Mouse (Mus musculus) MEL-GATA-1-ER (cell line): ENCODE results near the gene Mecr.

Experiments
- DNase-seq: peaks from one replicate; pipeline ENCODE4 v3.0.0-alpha.2; 2012; ENCODE audit warnings: low read depth; ENCODE audit errors: extremely low read depth

Gene Mecr

GRCm38 (mm10) chr4:131888564-131888963 lies 45.3 kb downstream of the Mecr start:
- DNase-seq, result no peak

- DNase-seq, result no peak
These were observed 47.4 kb downstream of the Mecr start for GRCm38 (mm10) chr4:131890692-131891091.

GRCm38 (mm10) chr4:131897109-131897508 lies 53.8 kb downstream of the Mecr start:
- no peak for DNase-seq

- DNase-seq, result no peak
These were observed 54.5 kb downstream of the Mecr start for GRCm38 (mm10) chr4:131897787-131898186.

GRCm38 (mm10) chr4:131898503-131899179 lies 55.4 kb downstream of the Mecr start:
- no peak for DNase-seq

- no peak for DNase-seq
These were observed 55.9 kb downstream of the Mecr start for GRCm38 (mm10) chr4:131899180-131899554.

- no peak for DNase-seq
These were observed 57.8 kb downstream of the Mecr start for GRCm38 (mm10) chr4:131901090-131901489.

- DNase-seq, result peak; percentile 22
These were observed 61.2 kb downstream of the Mecr start for GRCm38 (mm10) chr4:131904478-131904877.

- DNase-seq, result no peak
These were observed 63.2 kb downstream of the Mecr start for GRCm38 (mm10) chr4:131906423-131906822.

GRCm38 (mm10) chr4:131907912-131908311 lies 64.6 kb downstream of the Mecr start:
- DNase-seq, result no peak

- DNase-seq, result no peak
These were observed 67.1 kb downstream of the Mecr start for GRCm38 (mm10) chr4:131910237-131910994.

GRCm38 (mm10) chr4:131911521-131911920 lies 68.3 kb downstream of the Mecr start:
- no peak for DNase-seq

- DNase-seq, result no peak
These were observed 70.3 kb downstream of the Mecr start for GRCm38 (mm10) chr4:131913526-131913925.

GRCm38 (mm10) chr4:131914046-131914643 lies 70.9 kb downstream of the Mecr start:
- no peak for DNase-seq

- no peak for DNase-seq
These were observed 71.7 kb downstream of the Mecr start for GRCm38 (mm10) chr4:131914891-131915469.

- no peak for DNase-seq
These were observed 72.6 kb downstream of the Mecr start for GRCm38 (mm10) chr4:131915821-131916328.

GRCm38 (mm10) chr4:131916425-131916824 lies 73.2 kb downstream of the Mecr start:
- DNase-seq, result peak; percentile 39

- DNase-seq, result no peak
These were observed 73.8 kb downstream of the Mecr start for GRCm38 (mm10) chr4:131917010-131917555.
